Mouse (Mus musculus): ENCODE data around the gene Ifnab. TPM values are rescaled to one million over a fixed set of nuclear protein-coding genes. Genes with fewer than 3 reads are reported as not detected.
A peak's percentile ranks its signal among the peaks of the same experiment; 100 is the strongest.

Ifnab gene
- not detected for total RNA-seq (2021)
- long read RNA-seq, experiment 1: 0 reads
- long read RNA-seq, experiment 2: 0 reads

- no peak within 1 kb of the TSS for H3K4me3 ChIP-seq
- TF ChIP-seq CTCF (conservative IDR thresholded peaks at IDR 0.05): no peak
- DNase-seq (ENCODE audit: low spot score in 2 of 2): no peak
- no peak within 1 kb of the TSS for H3K27ac ChIP-seq
These were observed at the start of gene Ifnab for GRCm38 (mm10) chr4:88691259-88691658. Ifnab (minus strand) TSS chr4:88691359.

GRCm38 (mm10) chr4:88739036-88739435 is 47.9 kb upstream of the Ifnab start:
- no peak for TF ChIP-seq CTCF (conservative IDR thresholded peaks at IDR 0.05)
- DNase-seq (ENCODE audit: low spot score in 2 of 2): no peak
- Histone ChIP-seq H3K27ac (no peak overlapping the region), H3K4me3 (no peak overlapping the region)

GRCm38 (mm10) chr4:88738480-88738879 is 47.3 kb upstream of the Ifnab start:
- Histone ChIP-seq H3K27ac (no peak overlapping the region), H3K4me3 (no peak overlapping the region)
- peak; percentile 98 for TF ChIP-seq CTCF (conservative IDR thresholded peaks at IDR 0.05)
- peak in 1 of 2 experiments; percentile 56 for DNase-seq (ENCODE audit: low spot score in 2 of 2)

- TF ChIP-seq CTCF (conservative IDR thresholded peaks at IDR 0.05): peak; percentile 77
- no peak for DNase-seq (ENCODE audit: low spot score in 2 of 2)
- no peak overlapping the region for H3K27ac ChIP-seq
- H3K4me3 ChIP-seq: no peak overlapping the region
These were observed 36.2 kb upstream of the Ifnab start for GRCm38 (mm10) chr4:88727324-88727723.

GRCm38 (mm10) chr4:88726727-88727126 is 35.6 kb upstream of the Ifnab start:
- no peak overlapping the region for H3K27ac ChIP-seq
- DNase-seq (ENCODE audit: low spot score in 2 of 2): no peak

GRCm38 (mm10) chr4:88723497-88724090 is 32.4 kb upstream of the Ifnab start:
- DNase-seq (ENCODE audit: low spot score in 2 of 2): no peak
- Histone ChIP-seq H3K4me3 (no peak overlapping the region), H3K27ac (no peak overlapping the region)
- TF ChIP-seq CTCF (conservative IDR thresholded peaks at IDR 0.05): no peak

More at GRCm38 (mm10) chr4:88726727-88727126, 35.6 kb upstream of the Ifnab start:
- H3K4me3 ChIP-seq: no peak overlapping the region
- TF ChIP-seq CTCF (conservative IDR thresholded peaks at IDR 0.05): no peak

- DNase-seq (ENCODE audit: low spot score in 2 of 2): peak; percentile 88 to 92
- peak within 1 kb of the TSS; percentile 98 for H3K27ac ChIP-seq
- no peak for TF ChIP-seq CTCF (conservative IDR thresholded peaks at IDR 0.05)
- peak within 1 kb of the TSS; percentile 78 for H3K4me3 ChIP-seq
These were observed 30.9 kb upstream of the Ifnab start, which contains the start of the genes Gm26566 and Klhl9 for GRCm38 (mm10) chr4:88721791-88722721. Gm26566 (plus strand) TSS chr4:88721805. Klhl9 (minus strand) TSS chr4:88722465.

- DNase-seq (ENCODE audit: low spot score in 2 of 2): no peak
- H3K27ac ChIP-seq: no peak overlapping the region
- H3K4me3 ChIP-seq: peak overlapping the region; percentile 78
These were observed 27.6 kb upstream of the Ifnab start for GRCm38 (mm10) chr4:88718715-88719114.

GRCm38 (mm10) chr4:88715059-88715458 is 23.9 kb upstream of the Ifnab start:
- no peak for DNase-seq (ENCODE audit: low spot score in 2 of 2)
- Histone ChIP-seq H3K4me3 (no peak overlapping the region), H3K27ac (no peak overlapping the region)
- no peak for TF ChIP-seq CTCF (conservative IDR thresholded peaks at IDR 0.05)

More at GRCm38 (mm10) chr4:88718715-88719114, 27.6 kb upstream of the Ifnab start:
- TF ChIP-seq CTCF (conservative IDR thresholded peaks at IDR 0.05): no peak

- TF ChIP-seq CTCF (conservative IDR thresholded peaks at IDR 0.05): no peak
- H3K27ac ChIP-seq: no peak overlapping the region
- H3K4me3 ChIP-seq: no peak overlapping the region
- no peak for DNase-seq (ENCODE audit: low spot score in 2 of 2)
These were observed 23.1 kb upstream of the Ifnab start for GRCm38 (mm10) chr4:88714281-88714680.

GRCm38 (mm10) chr4:88707128-88707826 is 16.1 kb upstream of the Ifnab start:
- no peak overlapping the region for H3K27ac ChIP-seq
- TF ChIP-seq CTCF (conservative IDR thresholded peaks at IDR 0.05): no peak
- no peak for DNase-seq (ENCODE audit: low spot score in 2 of 2)
- H3K4me3 ChIP-seq: no peak overlapping the region

- no peak for TF ChIP-seq CTCF (conservative IDR thresholded peaks at IDR 0.05)
- Histone ChIP-seq H3K4me3 (no peak overlapping the region), H3K27ac (no peak overlapping the region)
- DNase-seq (ENCODE audit: low spot score in 2 of 2): no peak
These were observed 14.8 kb upstream of the Ifnab start for GRCm38 (mm10) chr4:88705924-88706323.

GRCm38 (mm10) chr4:88699301-88699700 is 8.1 kb upstream of the Ifnab start:
- TF ChIP-seq CTCF (conservative IDR thresholded peaks at IDR 0.05): no peak
- no peak overlapping the region for H3K27ac ChIP-seq
- DNase-seq (ENCODE audit: low spot score in 2 of 2): no peak
- no peak overlapping the region for H3K4me3 ChIP-seq
